Mouse (Mus musculus) gastrocnemius, postnatal 4 days (tissue): ENCODE data around the gene Srsf7. TPM values are rescaled to one million over a fixed set of nuclear protein-coding genes. Genes with fewer than 3 reads are reported as not detected.
"Not testable (repeated sequence)": the region's sequence is repeated elsewhere in the genome, so short reads cannot be mapped to it uniquely, and the experiment has no call there.

Experiments used
- DNase-seq, 2 experiments: peaks; one replicate each; pipeline ENCODE4 v3.0.0; 2021 to 2022; ENCODE audit warnings: low spot score in 2 of 2, mixed read lengths in 2 of 2
- long read RNA-seq, 2 experiments: library from polyadenylated mRNA; stranded (forward); transcript quantifications; one replicate each; pipeline ENCODE4 v2.0.0; 2021
- total RNA-seq, 2 experiments: library from RNA; stranded (reverse); gene quantifications; 2 replicates each; pipeline ENCODE4 v1.2.3; 2021

Srsf7 gene
- 10 to 100 TPM; 79.7 to 87.1 TPM for total RNA-seq
- long read RNA-seq, experiment 1, transcript Srsf7-207 (7 exons, 1,921 nt) = minor isoform, 10 of 100 reads
- long read RNA-seq, experiment 1, transcript Srsf7-208 (8 exons, 1,040 nt) = major isoform, 25 of 100 reads
- long read RNA-seq, experiment 1, transcript Srsf7-201 (8 exons, 2,288 nt) = minor isoform, 21 of 100 reads
- long read RNA-seq, experiment 1, partial matches to known transcripts = 5 of 100 reads
- long read RNA-seq, experiment 1, other reads (novel, unspliced or antisense) = 37 of 100 reads
- long read RNA-seq, experiment 2, transcript Srsf7-201 (8 exons, 2,288 nt) = minor isoform, 11 of 81 reads
- long read RNA-seq, experiment 2, transcript Srsf7-208 (8 exons, 1,040 nt) = major isoform, 28 of 81 reads
- long read RNA-seq, experiment 2, transcript Srsf7-207 (7 exons, 1,921 nt) = minor isoform, 6 of 81 reads
- long read RNA-seq, experiment 2, partial matches to known transcripts = 0 of 81 reads
- long read RNA-seq, experiment 2, other reads (novel, unspliced or antisense) = 35 of 81 reads

DNA sequence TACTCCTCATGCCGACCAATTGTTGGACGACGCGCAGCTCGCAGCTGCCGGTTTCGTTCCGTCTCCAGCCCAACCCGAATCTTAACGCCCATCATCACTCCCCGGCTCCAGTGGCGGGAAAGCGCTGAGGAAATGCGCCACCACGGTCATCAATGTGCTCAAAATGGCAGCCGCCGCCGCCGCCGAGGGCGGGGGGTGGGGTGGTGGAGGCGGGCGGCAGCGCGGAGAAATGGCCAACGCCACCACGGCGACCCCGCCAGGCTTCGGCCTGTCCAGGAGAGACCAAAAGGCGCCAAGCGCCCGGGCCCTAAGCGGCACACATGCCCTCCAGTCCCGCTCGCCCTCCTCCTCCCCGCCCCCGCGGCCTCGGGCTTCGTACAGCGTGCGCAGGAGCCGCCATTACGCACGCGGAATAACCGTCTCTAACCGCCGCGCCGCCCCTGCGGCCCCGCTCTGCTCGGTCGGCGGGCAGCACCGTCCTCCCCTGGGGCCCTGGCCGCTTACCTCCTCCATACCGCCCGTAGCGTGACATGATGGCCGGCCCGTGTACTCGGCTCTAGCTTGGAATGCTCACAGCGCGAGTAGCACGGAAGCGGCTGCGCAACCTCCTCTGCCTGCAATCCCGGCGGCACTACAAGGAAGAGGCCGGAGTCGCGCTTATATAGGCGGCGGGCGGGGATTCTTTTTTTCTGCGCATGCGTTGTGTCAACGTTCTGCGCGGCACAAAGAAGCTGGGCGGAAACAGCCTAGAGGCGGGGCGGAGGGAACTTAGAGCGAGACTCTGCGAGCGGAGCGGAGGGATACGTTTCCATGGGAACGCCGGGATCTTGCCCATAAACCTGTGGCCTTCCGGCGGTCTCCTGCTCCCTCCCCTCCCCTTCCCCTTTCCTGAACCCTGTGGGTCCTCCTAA lies at the start of gene Srsf7, which contains the start of gene Ttc39d:
Gene Srsf7, minus strand, starts transcription at position 637 of the 911 bp plus-strand sequence.
Gene Ttc39d, plus strand, starts transcription at position 790 of the 911 bp plus-strand sequence.
- peak; percentile 98 to 99 for DNase-seq

DNA sequence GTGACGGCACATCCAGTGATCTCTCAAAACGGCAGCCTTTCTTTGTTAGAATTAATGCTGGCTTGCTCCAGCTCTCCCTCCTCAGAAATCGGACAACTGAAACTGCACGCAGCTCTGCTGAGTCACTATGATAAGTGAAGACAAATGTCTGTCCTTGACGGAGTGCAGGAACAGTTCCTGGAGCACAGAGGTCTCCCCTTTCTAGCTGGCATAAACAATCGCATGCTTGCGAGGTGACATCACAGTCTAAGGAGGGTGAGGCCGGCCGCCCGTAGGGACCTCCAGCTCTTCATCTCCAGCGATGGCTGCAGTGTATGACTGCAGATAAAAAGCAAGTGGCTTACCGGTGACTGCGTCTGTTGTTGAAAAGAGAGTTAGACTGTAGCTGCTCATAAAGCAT lies 48.1 kb upstream of the Srsf7 start:
- peak; percentile 23 to 44 for DNase-seq

DNA sequence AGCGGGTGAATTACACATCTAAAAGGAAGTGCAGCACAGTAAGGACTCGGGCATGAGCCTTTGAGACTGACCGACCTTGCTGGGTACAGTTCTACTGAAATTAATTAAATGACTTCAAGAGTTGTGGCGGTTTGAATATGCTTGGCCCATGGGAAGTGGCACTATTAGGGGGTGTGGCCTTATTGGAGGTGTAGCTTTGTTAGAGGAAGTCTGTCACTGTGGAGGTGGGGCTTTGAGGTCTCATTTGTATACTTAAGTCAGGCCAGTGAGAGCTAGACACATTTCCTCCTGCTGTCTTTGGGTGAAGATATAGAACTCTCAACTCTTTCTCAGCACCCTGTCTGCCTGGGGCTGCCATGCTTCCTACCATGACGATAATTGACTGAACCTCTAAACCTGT lies 47.3 kb upstream of the Srsf7 start:
- DNase-seq = no peak

GRCm38 (mm10) chr17:80252757-80253525 lies 45.8 kb upstream of the Srsf7 start:
- no peak for DNase-seq

GRCm38 (mm10) chr17:80243116-80243515 lies 36.0 kb upstream of the Srsf7 start:
- DNase-seq = no peak

GRCm38 (mm10) chr17:80241594-80241993 lies 34.5 kb upstream of the Srsf7 start:
- no peak for DNase-seq

DNA sequence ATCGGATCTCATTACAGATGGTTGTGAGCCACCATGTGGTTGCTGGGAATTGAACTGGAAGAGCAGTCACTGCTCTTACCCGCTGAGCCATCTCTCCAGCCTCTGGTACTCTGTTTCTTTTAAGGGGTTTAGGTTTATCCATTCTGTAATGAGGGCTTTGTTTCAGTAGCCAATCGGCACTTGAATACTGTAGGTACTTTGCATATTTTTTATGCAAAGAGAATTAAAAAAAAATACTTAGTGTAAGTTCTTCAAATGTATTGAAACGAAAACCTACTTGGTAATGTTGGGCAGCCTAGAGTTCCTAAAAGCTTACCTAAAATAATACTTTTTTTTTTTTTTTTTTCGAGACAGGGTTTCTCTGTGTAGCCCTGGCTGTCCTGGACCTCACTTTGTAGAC lies 30.4 kb upstream of the Srsf7 start:
- no peak for DNase-seq

GRCm38 (mm10) chr17:80236805-80237204 lies 29.7 kb upstream of the Srsf7 start:
- DNase-seq = no peak

- no peak for DNase-seq
These were observed 28.4 kb upstream of the Srsf7 start for GRCm38 (mm10) chr17:80235477-80235876.

DNA sequence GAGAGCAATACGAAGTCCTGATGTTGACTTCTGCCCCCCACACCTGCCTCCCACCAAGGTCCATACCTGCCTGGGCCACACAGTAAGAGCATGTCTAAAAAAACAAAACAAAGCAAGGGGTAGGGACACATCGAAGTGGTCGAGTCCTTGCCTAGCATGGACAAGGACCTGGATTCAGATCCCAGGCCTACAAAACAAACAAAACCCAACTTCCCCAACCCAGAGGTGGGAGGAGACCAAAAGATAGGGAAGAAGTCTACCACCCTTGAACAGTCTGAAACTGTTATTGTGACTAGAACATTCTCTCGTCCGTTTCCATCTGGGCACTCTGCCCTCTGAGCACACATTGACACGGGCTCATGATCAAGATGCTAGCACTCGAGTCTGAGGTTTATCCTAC lies 27.3 kb upstream of the Srsf7 start:
- DNase-seq = no peak

DNA sequence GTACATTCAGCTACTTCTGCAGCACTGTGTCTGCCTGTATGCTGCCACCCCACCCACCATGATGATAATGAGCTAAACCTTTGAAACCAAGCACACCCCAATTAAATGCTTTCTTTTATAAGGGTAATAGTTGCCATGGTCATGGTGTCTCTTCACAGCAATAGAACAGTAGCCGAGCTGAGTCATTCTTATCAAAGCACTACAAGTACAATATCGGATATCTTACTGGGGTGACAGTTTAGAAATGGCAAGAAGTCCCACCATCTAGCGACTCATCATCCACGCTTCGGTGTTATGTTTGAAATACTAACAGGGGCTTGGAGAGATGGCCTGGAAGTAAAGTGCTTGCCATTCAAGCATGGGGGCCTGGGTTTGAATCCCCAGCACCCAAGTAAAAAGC lies 26.7 kb upstream of the Srsf7 start:
- DNase-seq = no peak

DNA sequence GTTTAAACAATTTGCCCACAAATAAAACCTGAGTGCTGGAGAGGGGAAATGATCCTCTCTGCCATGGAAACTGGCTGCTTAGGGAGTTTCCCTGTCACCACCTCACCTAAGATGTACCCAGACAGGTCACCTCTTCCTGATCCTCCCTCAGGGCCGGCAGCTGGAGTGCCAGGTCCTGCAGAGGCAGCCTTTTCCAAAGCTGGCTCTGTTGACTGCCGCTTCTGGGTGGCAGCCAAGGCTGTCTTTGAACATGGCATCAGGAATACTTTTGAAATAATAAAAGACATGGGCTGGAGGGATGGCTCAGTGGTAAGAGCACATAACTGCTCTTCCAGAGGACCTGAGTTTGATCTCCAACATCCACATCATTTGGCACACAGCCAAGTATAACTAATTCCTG lies 22.3 kb upstream of the Srsf7 start:
- no peak for DNase-seq

DNA sequence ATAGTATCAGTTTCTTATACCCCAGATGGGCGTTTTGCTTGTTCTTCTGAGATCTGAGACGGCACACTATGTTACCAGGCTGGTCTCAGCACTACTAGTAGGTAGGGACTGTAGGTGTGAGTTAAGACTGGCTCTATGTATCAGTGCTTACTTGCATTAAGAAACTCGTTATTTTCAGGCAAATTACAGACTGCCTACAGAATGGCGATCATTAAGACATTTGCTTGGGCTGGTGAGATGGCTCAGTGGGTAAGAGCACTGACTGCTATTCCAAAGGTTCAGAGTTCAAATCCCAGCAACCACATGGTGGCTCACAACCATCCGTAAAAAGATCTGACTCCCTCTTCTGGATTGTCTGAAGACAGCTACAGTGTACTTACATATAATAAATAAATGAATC lies 18.0 kb upstream of the Srsf7 start:
- not testable (repeated sequence) for DNase-seq

DNA sequence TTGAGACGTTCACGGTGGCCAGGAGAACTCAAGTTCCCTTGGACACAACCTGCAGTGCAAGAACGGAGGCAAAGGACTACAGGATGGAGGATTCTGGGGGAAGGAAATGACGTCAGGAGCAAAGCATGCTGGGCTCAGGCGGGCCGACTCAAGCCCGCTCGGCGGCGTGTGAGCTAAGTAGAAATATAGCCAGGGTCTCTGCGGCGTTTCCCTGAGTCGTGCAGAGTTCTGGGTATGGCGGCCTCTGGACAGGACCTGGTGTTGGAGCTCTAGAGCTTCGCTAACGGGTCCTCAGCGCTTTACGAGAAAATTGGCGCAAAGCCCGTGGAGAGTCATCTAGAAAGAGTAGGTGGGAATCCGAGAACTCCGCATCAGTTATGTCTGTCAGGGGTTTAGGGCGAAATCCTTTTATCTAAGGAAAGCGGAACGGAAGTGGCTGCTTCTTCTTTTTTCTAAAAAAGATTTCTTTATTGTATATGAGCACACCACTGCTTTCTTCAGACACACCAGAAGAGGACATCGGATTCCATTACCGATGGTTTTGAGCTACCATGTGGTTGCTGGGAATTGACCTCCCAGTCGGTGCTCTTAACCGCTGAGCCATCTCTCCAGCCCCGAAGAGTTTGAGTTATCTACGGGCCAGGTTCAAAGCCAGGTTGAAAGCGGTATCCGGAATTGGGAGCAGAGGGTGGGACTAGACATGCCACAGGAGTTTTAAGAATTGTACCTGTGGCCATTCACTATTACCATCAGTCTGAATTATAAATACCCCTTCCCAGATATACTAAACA lies 17.4 kb upstream of the Srsf7 start, which contains the start of gene Gemin6:
Gene Gemin6, plus strand, starts transcription at position 116 of the 791 bp plus-strand sequence.
- peak; percentile 52 to 79 for DNase-seq

- DNase-seq = no peak
These were observed 16.7 kb upstream of the Srsf7 start for GRCm38 (mm10) chr17:80223829-80224228.

- DNase-seq = no peak
These were observed 15.0 kb upstream of the Srsf7 start for GRCm38 (mm10) chr17:80221890-80222628.

DNA sequence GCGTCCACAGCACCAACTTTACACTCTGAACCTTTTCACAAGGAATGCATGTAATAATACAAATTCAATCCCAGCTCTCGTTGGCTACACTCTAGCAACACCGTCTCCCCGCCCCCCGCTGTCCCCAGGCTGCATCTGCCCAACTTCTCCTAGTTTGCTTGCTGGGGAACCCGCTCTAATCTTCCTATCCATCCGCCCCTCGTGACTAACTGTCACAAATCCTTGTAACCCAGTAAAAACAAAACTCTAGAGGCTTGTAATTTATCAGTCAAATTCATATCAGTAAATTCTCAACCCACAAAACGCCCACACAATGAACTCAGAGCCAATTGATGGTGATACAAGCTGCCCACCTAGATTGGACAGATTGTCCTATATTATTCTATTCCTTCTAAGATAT lies 14.1 kb upstream of the Srsf7 start:
- no peak for DNase-seq

- DNase-seq = no peak
These were observed 13.0 kb upstream of the Srsf7 start for GRCm38 (mm10) chr17:80220131-80220530.

DNA sequence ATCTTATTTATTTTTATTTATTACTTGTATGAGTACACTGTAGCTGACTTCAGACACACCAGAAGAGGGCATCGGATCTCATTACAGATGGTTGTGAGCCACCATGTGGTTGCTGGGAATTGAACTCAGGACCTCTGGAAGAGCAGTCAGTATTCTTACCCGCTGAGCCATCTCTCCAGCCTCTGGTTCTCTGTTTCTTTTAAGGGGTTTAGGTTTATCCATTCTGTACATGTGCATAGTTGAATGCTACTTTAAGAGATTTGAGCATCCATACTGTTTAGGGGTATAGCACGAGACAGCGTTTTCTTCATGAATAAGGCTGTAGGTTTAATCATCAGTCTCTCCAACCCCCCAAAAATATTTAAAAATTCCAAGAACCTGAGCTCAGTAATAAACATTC lies 6.9 kb upstream of the Srsf7 start:
- not testable (repeated sequence) for DNase-seq
